Mouse (Mus musculus) heart, postnatal 0 days (tissue): ENCODE measurements around the gene E130208F15Rik.

Experiments
- CTCF ChIP-seq: IDR thresholded peaks from 2 replicates; pipeline ENCODE4 v1.5.1; 2016; ENCODE audit warnings: antibody characterized with exemption, control low read depth, low read depth
- EP300 ChIP-seq: IDR thresholded peaks from 2 replicates; pipeline ENCODE4 v1.6.1; 2016; ENCODE audit warnings: antibody characterized with exemption, low read depth

- TF ChIP-seq CTCF (no peak), EP300 (no peak)
Measured at GRCm38 (mm10) chr7:30281522-30281921, 40.0 kb upstream of the E130208F15Rik start.
